Mouse (Mus musculus) liver, embryonic 12.5 days (tissue): Measurements from ENCODE around the gene Rapgef5. TPM values are rescaled to one million over a fixed set of nuclear protein-coding genes. Genes with fewer than 3 reads are reported as not detected.
A peak's percentile ranks its signal among the peaks of the same experiment; 100 is the strongest.

Experiments used
- ATAC-seq: fragments of 200-750 bp; cut with Nextera tagmentation; 2 replicates; pipeline ENCODE4 v1.8.0; 2017; ENCODE audit warnings: moderate number of reproducible peaks, mild to moderate bottlenecking, moderate library complexity
- H3K27ac ChIP-seq: fragments of 300-500 bp; sonication (generic); 2 replicates; pipeline ENCODE4 v1.5.1; 2016; ENCODE audit warnings: mild to moderate bottlenecking
- H3K27me3 ChIP-seq: fragments of 300-500 bp; sonication (generic); replicated peaks from 2 replicates; pipeline ENCODE4 v1.6.1; 2016; ENCODE audit warnings: mild to moderate bottlenecking, moderate library complexity
- H3K36me3 ChIP-seq: fragments of 300-500 bp; sonication (generic); 2 replicates; pipeline ENCODE4 v1.6.1; 2016; ENCODE audit warnings: mild to moderate bottlenecking, moderate library complexity
- H3K4me1 ChIP-seq: fragments of 300-500 bp; sonication (generic); 2 replicates; pipeline ENCODE4 v1.6.1; 2016
- H3K4me2 ChIP-seq: fragments of 300-500 bp; sonication (generic); 2 replicates; pipeline ENCODE4 v1.6.1; 2016; ENCODE audit warnings: mild to moderate bottlenecking, moderate library complexity
- H3K4me3 ChIP-seq: fragments of 300-500 bp; sonication (generic); 2 replicates; pipeline ENCODE4 v1.5.1; 2016; ENCODE audit warnings: mild to moderate bottlenecking, moderate library complexity
- H3K9ac ChIP-seq: fragments of 300-500 bp; sonication (generic); 2 replicates; pipeline ENCODE4 v1.6.1; 2016; ENCODE audit warnings: mild to moderate bottlenecking, moderate library complexity
- H3K9me3 ChIP-seq: fragments of 300-500 bp; sonication (generic); replicated peaks from 2 replicates; pipeline ENCODE4 v1.6.1; 2016; ENCODE audit warnings: mild to moderate bottlenecking, moderate library complexity
- WGBS: fragments of 180-500 bp; shearing (Covaris S2); methylation state at CpG from one replicate; pipeline ENCODE4 v1.1.7; 2016; ENCODE audit not compliant: insufficient replicate concordance; 5-methylcytosine and 5-hydroxymethylcytosine counted together
- polyA plus RNA-seq: library from polyadenylated mRNA; unstranded; fragments of >200 nt; fragmentation: Nextera tagmentation; extraction: Ambion mirVana; gene quantifications from 2 replicates; pipeline ENCODE4 v1.2.1, GENCODE M21; 2016

Gene Rapgef5
- polyA plus RNA-seq, 1 experiment from 2014 or later: 3.3 TPM

DNA sequence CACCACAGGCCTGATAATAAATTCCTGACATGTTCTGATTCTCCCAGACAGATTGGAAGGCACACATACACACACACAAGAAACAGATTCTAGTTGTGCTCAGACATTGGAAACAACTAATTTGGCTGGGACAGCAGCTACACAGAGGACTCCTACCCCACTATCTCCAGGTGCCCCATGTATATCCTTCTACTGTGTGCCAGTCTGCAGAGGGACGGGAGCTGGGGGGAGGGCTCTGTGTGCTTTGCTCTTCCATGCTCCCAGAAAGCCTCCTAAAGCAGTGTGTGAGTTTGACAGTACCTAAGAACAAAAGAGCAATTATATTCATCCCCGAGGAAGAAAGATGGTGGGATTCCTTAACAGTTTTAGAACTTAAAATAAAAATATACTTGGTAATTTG, 187.1 kb downstream of the Rapgef5 start:
- Histone ChIP-seq H3K4me3 (no peak overlapping the region), H3K27me3 (no peaks in the 10 kb centered on the region), H3K4me2 (no peak overlapping the region), H3K27ac (no peak overlapping the region), H3K9ac (no peak overlapping the region), H3K4me1 (no peaks in the 10 kb centered on the region), H3K9me3 (no peaks in the 10 kb centered on the region), H3K36me3 (no peaks in the 10 kb centered on the region)
- no peak for ATAC-seq
- WGBS: 66% methylated on average over 2 of the region's 2 CpGs

- WGBS: 56% methylated on average over 3 of the region's 3 CpGs
- H3K36me3 ChIP-seq: no peaks in the 10 kb centered on the region
- no peaks in the 10 kb centered on the region for H3K4me1 ChIP-seq
- H3K27ac ChIP-seq: no peak overlapping the region
- H3K4me3 ChIP-seq: no peak overlapping the region
- H3K9ac ChIP-seq: no peak overlapping the region
- H3K27me3 ChIP-seq: no peaks in the 10 kb centered on the region
- no peak overlapping the region for H3K4me2 ChIP-seq
- H3K9me3 ChIP-seq: no peaks in the 10 kb centered on the region
- no peak for ATAC-seq
Measured at GRCm38 (mm10) chr12:117705308-117705707, 189.0 kb downstream of the Rapgef5 start.

- no peak for ATAC-seq
- WGBS: 77% methylated on average over 12 of the region's 12 CpGs
- H3K4me2 ChIP-seq: no peak overlapping the region
Measured at GRCm38 (mm10) chr12:117709280-117709679, 193.0 kb downstream of the Rapgef5 start.

DNA sequence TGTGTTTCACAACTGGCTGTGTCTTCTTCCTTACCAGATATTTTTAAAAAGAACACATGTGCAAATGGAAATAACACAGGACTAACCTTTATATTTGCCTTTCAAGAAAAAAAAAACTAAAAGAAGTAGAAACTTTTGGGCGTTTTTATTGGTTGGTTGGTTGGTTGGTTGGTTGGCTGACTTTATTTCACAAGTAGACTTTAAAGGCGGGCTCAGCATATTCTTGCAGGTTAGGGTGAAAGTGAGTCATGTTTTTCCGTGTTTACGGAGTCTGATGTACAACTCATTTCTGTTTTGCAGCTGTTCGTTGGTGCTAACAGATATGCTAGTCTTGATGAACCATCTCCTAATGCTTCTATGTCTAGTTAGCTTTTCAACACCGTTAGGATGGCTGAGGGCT, 196.2 kb downstream of the Rapgef5 start:
- no peak for ATAC-seq
- WGBS: 79% methylated on average over 6 of the region's 6 CpGs
- Histone ChIP-seq H3K27me3 (no peaks in the 10 kb centered on the region), H3K36me3 (no peaks in the 10 kb centered on the region), H3K4me3 (no peak overlapping the region), H3K4me1 (no peaks in the 10 kb centered on the region), H3K9ac (no peak overlapping the region), H3K9me3 (no peaks in the 10 kb centered on the region), H3K27ac (no peak overlapping the region), H3K4me2 (no peak overlapping the region)

More at GRCm38 (mm10) chr12:117709280-117709679, 193.0 kb downstream of the Rapgef5 start:
- H3K9me3 ChIP-seq: no peaks in the 10 kb centered on the region
- no peaks in the 10 kb centered on the region for H3K4me1 ChIP-seq
- H3K27ac ChIP-seq: no peak overlapping the region
- H3K27me3 ChIP-seq: no peaks in the 10 kb centered on the region
- H3K9ac ChIP-seq: no peak overlapping the region
- H3K36me3 ChIP-seq: no peaks in the 10 kb centered on the region
- H3K4me3 ChIP-seq: no peak overlapping the region

GRCm38 (mm10) chr12:117713616-117714015, 197.3 kb downstream of the Rapgef5 start:
- 59% methylated on average over 6 of the region's 6 CpGs for WGBS
- Histone ChIP-seq H3K9ac (no peak overlapping the region), H3K9me3 (no peaks in the 10 kb centered on the region), H3K4me3 (no peak overlapping the region), H3K27ac (no peak overlapping the region), H3K4me1 (no peaks in the 10 kb centered on the region), H3K27me3 (no peaks in the 10 kb centered on the region), H3K4me2 (no peak overlapping the region), H3K36me3 (no peaks in the 10 kb centered on the region)
- no peak for ATAC-seq

- WGBS: 65% methylated on average over 14 of the region's 14 CpGs
- H3K9ac ChIP-seq: no peak overlapping the region
- no peak overlapping the region for H3K4me2 ChIP-seq
- no peaks in the 10 kb centered on the region for H3K27me3 ChIP-seq
- no peak overlapping the region for H3K4me3 ChIP-seq
- H3K4me1 ChIP-seq: peaks cover 14% of the 10 kb centered on the region
- no peak overlapping the region for H3K27ac ChIP-seq
- no peak for ATAC-seq
- H3K36me3 ChIP-seq: no peaks in the 10 kb centered on the region
- no peaks in the 10 kb centered on the region for H3K9me3 ChIP-seq
Measured at GRCm38 (mm10) chr12:117720794-117721747, 204.8 kb downstream of the Rapgef5 start.

- Histone ChIP-seq H3K27ac (no peak overlapping the region), H3K9me3 (no peaks in the 10 kb centered on the region), H3K9ac (no peak overlapping the region), H3K36me3 (no peaks in the 10 kb centered on the region), H3K4me2 (no peak overlapping the region), H3K4me3 (no peak overlapping the region), H3K27me3 (no peaks in the 10 kb centered on the region), H3K4me1 (peaks cover 14% of the 10 kb centered on the region)
- 45% methylated on average over 6 of the region's 6 CpGs for WGBS
- ATAC-seq: 0 out of 2 replicates have a peak, but pooled peaks have one; percentile 24
Measured at GRCm38 (mm10) chr12:117721748-117722150, 205.5 kb downstream of the Rapgef5 start.

DNA sequence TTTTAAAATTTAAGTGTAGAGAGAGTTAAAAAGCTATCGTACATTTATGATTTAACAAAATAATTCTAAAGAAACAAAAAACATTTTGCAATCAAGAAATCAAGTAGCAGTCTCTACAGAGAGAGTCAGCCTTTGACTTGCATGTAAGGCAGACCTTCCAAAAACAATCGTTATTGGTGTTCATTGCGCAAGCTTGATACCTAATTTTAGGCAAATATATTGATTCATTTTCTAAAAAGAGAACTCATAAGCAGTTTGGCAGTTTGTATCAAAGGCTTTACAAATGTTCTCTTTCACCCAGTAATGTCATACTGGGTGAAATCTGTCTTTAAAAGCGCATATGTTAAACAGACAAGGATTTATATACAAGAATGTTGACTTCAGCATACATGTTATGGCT, 208.7 kb downstream of the Rapgef5 start:
- Histone ChIP-seq H3K27ac (no peak overlapping the region), H3K9ac (no peak overlapping the region), H3K4me2 (no peak overlapping the region), H3K4me1 (peaks cover 14% of the 10 kb centered on the region), H3K4me3 (no peak overlapping the region), H3K9me3 (no peaks in the 10 kb centered on the region), H3K27me3 (no peaks in the 10 kb centered on the region), H3K36me3 (no peaks in the 10 kb centered on the region)
- ATAC-seq: no peak
- 73% methylated on average over 4 of the region's 4 CpGs for WGBS

DNA sequence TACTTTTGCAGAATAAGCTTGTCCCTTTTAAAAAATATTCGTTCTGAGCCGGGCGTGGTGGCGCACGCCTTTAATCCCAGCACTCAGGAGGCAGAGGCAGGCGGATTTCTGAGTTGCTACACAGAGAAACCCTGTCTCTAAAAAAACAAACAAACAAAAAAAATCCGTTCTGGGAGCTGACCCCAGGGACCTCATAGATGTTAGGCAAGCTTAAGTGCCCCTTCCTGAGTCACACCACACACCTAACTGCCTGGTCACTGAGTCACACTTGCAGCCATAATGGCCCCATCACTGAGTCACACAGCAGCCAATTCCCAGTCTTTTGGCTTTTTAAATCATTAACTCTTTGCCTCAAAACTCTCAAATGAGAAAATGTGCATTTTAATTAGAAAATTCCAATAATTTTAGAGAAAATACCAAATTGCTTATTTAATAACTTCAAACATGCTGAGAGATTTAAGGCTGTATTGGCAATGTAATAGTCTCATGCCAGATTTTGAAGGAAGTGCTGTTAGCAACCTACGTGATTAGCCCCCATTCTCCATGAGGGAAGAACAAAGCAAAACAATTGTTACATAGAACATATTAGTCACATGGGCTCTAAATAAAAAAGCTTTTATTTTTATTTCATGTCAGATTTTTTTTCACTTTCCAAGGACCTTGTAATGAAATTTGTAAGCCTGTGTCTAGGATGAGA, 211.3 kb downstream of the Rapgef5 start:
- H3K27ac ChIP-seq: no peak overlapping the region
- no peaks in the 10 kb centered on the region for H3K9me3 ChIP-seq
- no peak overlapping the region for H3K9ac ChIP-seq
- WGBS: 70% methylated on average over 8 of the region's 8 CpGs
- H3K4me2 ChIP-seq: no peak overlapping the region
- no peak overlapping the region for H3K4me3 ChIP-seq
- no peak for ATAC-seq
- H3K4me1 ChIP-seq: no peaks in the 10 kb centered on the region; the same call in 1 of the 2 replicates
- H3K27me3 ChIP-seq: no peaks in the 10 kb centered on the region
- H3K36me3 ChIP-seq: no peaks in the 10 kb centered on the region

- ATAC-seq: no peak
- Histone ChIP-seq H3K36me3 (no peaks in the 10 kb centered on the region), H3K4me1 (no peaks in the 10 kb centered on the region; the same call in 1 of the 2 replicates), H3K4me3 (no peak overlapping the region), H3K9ac (no peak overlapping the region), H3K27ac (0 out of 2 replicates have a peak overlapping the region, but pooled peaks have one; percentile 20), H3K9me3 (no peaks in the 10 kb centered on the region), H3K4me2 (no peak overlapping the region), H3K27me3 (no peaks in the 10 kb centered on the region)
- WGBS: 35% methylated on average over 3 of the region's 3 CpGs
Measured at GRCm38 (mm10) chr12:117728178-117728611, 211.9 kb downstream of the Rapgef5 start.

GRCm38 (mm10) chr12:117733611-117734010, 217.3 kb downstream of the Rapgef5 start:
- no peak overlapping the region for H3K27ac ChIP-seq
- no peak overlapping the region for H3K4me3 ChIP-seq
- no peaks in the 10 kb centered on the region for H3K4me1 ChIP-seq
- no peaks in the 10 kb centered on the region for H3K36me3 ChIP-seq
- H3K27me3 ChIP-seq: no peaks in the 10 kb centered on the region
- H3K4me2 ChIP-seq: no peak overlapping the region
- ATAC-seq: no peak
- no peak overlapping the region for H3K9ac ChIP-seq
- H3K9me3 ChIP-seq: no peaks in the 10 kb centered on the region

- H3K4me3 ChIP-seq: no peak overlapping the region
- no peaks in the 10 kb centered on the region for H3K4me1 ChIP-seq
- no peak overlapping the region for H3K9ac ChIP-seq
- no peak overlapping the region for H3K27ac ChIP-seq
- H3K27me3 ChIP-seq: no peaks in the 10 kb centered on the region
- H3K4me2 ChIP-seq: no peak overlapping the region
- H3K9me3 ChIP-seq: no peaks in the 10 kb centered on the region
- H3K36me3 ChIP-seq: no peaks in the 10 kb centered on the region
- no peak for ATAC-seq
- 41% methylated on average over 3 of the region's 3 CpGs for WGBS
Measured at GRCm38 (mm10) chr12:117736130-117736529, 219.9 kb downstream of the Rapgef5 start.
